Mouse (Mus musculus): ENCODE measurements at regions not wholly inside any gene's neighbourhood (a gene's known extent, or its start where the extent isn't known, plus 50 kb on each side); places are given as distances from the start of the nearest gene placed in this dataset.

DNA sequence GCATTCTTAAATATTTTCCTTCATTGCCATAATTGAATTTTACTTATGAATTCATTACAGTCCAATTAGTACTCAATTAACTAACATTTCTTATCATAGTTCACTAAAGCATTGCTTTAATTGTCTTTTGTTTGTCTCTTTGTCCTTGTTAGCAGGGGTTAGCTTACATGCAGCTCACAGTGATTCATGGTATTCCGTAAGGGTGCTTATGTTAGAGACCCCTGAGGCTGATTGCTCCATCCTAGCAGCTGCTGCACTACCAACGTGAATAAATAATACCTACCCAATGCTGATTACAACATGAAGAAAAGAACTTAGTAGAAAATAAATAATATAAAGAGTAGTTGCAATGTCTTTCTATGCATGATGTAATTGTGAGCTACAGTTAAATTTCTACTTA, 791.4 kb downstream of the Epha7 start:
- H3K4me1 ChIP-seq (ENCODE audit: control insufficient read depth, insufficient read depth, low read length): no peaks in the 10 kb centered on the region
- H3K27me3 ChIP-seq (replicated peaks; ENCODE audit: control insufficient read depth, insufficient read depth, low read length): no peaks in the 10 kb centered on the region
- no peak overlapping the region for H3K27ac ChIP-seq (ENCODE audit: low read depth, low read length)
- no peak overlapping the region for H3K4me2 ChIP-seq (ENCODE audit: low read length)
- ATAC-seq (no peak), DNase-seq (ENCODE audit: low spot score) (no peak)
- H3K9me3 ChIP-seq (replicated peaks; ENCODE audit: control insufficient read depth, low read length): no peaks in the 10 kb centered on the region
- no peak overlapping the region for H3K4me3 ChIP-seq (ENCODE audit: low read depth, low read length)
- H3K36me3 ChIP-seq (ENCODE audit: control insufficient read depth, insufficient read depth, low read length): no peaks in the 10 kb centered on the region
- 13% methylated on average over 2 of the region's 2 CpGs for WGBS
- no peak overlapping the region for H3K9ac ChIP-seq (ENCODE audit: low read length)

- Histone ChIP-seq H3K9me3 (replicated peaks; ENCODE audit: control insufficient read depth, low read length) (no peaks in the 10 kb centered on the region), H3K4me2 (ENCODE audit: low read length) (no peak overlapping the region), H3K27me3 (replicated peaks; ENCODE audit: control insufficient read depth, insufficient read depth, low read length) (no peaks in the 10 kb centered on the region), H3K4me3 (ENCODE audit: low read depth, low read length) (no peak overlapping the region), H3K27ac (ENCODE audit: low read depth, low read length) (no peak overlapping the region), H3K9ac (ENCODE audit: low read length) (no peak overlapping the region), H3K36me3 (ENCODE audit: control insufficient read depth, insufficient read depth, low read length) (no peaks in the 10 kb centered on the region), H3K4me1 (ENCODE audit: control insufficient read depth, insufficient read depth, low read length) (no peaks in the 10 kb centered on the region)
- DNase-seq (ENCODE audit: low spot score): no peak
- ATAC-seq: no peak
- 88% methylated on average over 3 of the region's 3 CpGs for WGBS
Observed at GRCm38 (mm10) chr4:29617910-29618309, 805.0 kb downstream of the Epha7 start.

GRCm38 (mm10) chr4:29644839-29645565, 832.1 kb downstream of the Epha7 start:
- Histone ChIP-seq H3K4me2 (ENCODE audit: low read length) (no peak overlapping the region), H3K9ac (ENCODE audit: low read length) (no peak overlapping the region), H3K27ac (ENCODE audit: low read depth, low read length) (no peak overlapping the region), H3K4me3 (ENCODE audit: low read depth, low read length) (no peak overlapping the region), H3K27me3 (replicated peaks; ENCODE audit: control insufficient read depth, insufficient read depth, low read length) (no peaks in the 10 kb centered on the region), H3K4me1 (ENCODE audit: control insufficient read depth, insufficient read depth, low read length) (no peaks in the 10 kb centered on the region), H3K36me3 (ENCODE audit: control insufficient read depth, insufficient read depth, low read length) (no peaks in the 10 kb centered on the region), H3K9me3 (replicated peaks; ENCODE audit: control insufficient read depth, low read length) (no peaks in the 10 kb centered on the region)
- DNase-seq (ENCODE audit: low spot score): no peak
- ATAC-seq: no peak
- 79% methylated on average over 2 of the region's 2 CpGs for WGBS

- Histone ChIP-seq H3K27ac (ENCODE audit: low read depth, low read length) (no peak overlapping the region), H3K9me3 (replicated peaks; ENCODE audit: control insufficient read depth, low read length) (no peaks in the 10 kb centered on the region), H3K4me3 (ENCODE audit: low read depth, low read length) (no peak overlapping the region), H3K4me2 (ENCODE audit: low read length) (no peak overlapping the region), H3K4me1 (ENCODE audit: control insufficient read depth, insufficient read depth, low read length) (no peaks in the 10 kb centered on the region), H3K27me3 (replicated peaks; ENCODE audit: control insufficient read depth, insufficient read depth, low read length) (no peaks in the 10 kb centered on the region), H3K9ac (ENCODE audit: low read length) (no peak overlapping the region), H3K36me3 (ENCODE audit: control insufficient read depth, insufficient read depth, low read length) (no peaks in the 10 kb centered on the region)
- DNase-seq (ENCODE audit: low spot score): no peak
- WGBS: 44% methylated on average over 2 of the region's 2 CpGs
- no peak for ATAC-seq
Observed at GRCm38 (mm10) chr4:29653951-29654350, 841.0 kb downstream of the Epha7 start.

GRCm38 (mm10) chr4:29655606-29656005, 842.7 kb downstream of the Epha7 start:
- Histone ChIP-seq H3K4me2 (ENCODE audit: low read length) (no peak overlapping the region), H3K9me3 (replicated peaks; ENCODE audit: control insufficient read depth, low read length) (no peaks in the 10 kb centered on the region), H3K27ac (ENCODE audit: low read depth, low read length) (no peak overlapping the region), H3K9ac (ENCODE audit: low read length) (no peak overlapping the region), H3K4me3 (ENCODE audit: low read depth, low read length) (no peak overlapping the region), H3K36me3 (ENCODE audit: control insufficient read depth, insufficient read depth, low read length) (no peaks in the 10 kb centered on the region), H3K27me3 (replicated peaks; ENCODE audit: control insufficient read depth, insufficient read depth, low read length) (no peaks in the 10 kb centered on the region), H3K4me1 (ENCODE audit: control insufficient read depth, insufficient read depth, low read length) (no peaks in the 10 kb centered on the region)
- DNase-seq (ENCODE audit: low spot score): no peak
- no peak for ATAC-seq
- WGBS: 81% methylated on average over 1 of the region's 1 CpGs

DNA sequence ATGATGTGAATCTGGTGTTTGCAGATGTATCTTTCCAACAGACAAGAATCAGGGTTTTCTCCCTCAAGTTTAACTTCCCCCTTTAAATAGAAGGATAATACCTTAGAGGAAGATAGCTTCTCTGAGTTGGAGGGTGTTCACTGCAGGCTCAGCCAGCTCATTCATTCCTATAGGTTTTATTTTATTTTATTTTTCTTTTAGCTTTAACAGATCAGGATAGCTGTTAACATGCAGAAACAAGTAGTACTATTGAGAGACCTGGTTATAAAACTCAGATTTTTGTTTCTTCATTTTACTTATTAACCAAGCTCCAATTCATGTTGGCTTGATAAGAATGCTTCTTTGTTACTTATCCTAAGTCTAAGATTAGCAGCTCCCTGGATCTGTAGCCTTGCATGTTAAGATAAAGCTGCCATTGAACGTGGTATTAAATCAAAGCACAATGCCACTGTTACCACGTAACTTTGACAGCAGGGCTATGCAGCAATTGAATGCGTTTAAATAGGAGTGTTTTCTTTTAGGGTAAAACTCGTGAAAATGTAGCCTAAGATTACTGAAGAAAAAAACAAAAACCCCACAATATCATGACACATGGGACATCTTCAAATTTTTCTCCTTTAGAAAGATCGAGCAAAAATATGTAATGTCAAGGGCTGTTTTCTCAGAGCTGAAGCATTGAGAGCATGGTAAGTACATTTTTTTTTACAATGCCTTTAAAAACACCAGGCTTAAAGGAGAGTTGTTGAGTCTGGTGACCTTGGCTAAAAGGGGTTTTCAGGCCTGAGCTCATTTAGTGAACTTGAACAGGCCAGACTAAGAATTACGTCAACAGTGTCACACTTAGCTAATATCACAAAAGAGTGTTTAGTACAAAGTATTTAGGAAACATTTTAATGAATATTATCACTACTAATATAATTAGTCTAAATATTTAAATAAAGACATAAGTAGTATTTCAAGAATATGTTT, 848.5 kb downstream of the Epha7 start:
- WGBS: 22% methylated on average over 6 of the region's 6 CpGs
- no peak for DNase-seq (ENCODE audit: low spot score)
- Histone ChIP-seq H3K36me3 (ENCODE audit: control insufficient read depth, insufficient read depth, low read length) (no peaks in the 10 kb centered on the region), H3K9ac (ENCODE audit: low read length) (no peak overlapping the region), H3K27ac (ENCODE audit: low read depth, low read length) (no peak overlapping the region), H3K4me2 (ENCODE audit: low read length) (no peak overlapping the region), H3K4me3 (ENCODE audit: low read depth, low read length) (no peak overlapping the region), H3K4me1 (ENCODE audit: control insufficient read depth, insufficient read depth, low read length) (no peaks in the 10 kb centered on the region), H3K27me3 (replicated peaks; ENCODE audit: control insufficient read depth, insufficient read depth, low read length) (no peaks in the 10 kb centered on the region), H3K9me3 (replicated peaks; ENCODE audit: control insufficient read depth, low read length) (no peaks in the 10 kb centered on the region)
- ATAC-seq: no peak

- Histone ChIP-seq H3K27ac (ENCODE audit: low read depth, low read length) (no peak overlapping the region), H3K36me3 (ENCODE audit: control insufficient read depth, insufficient read depth, low read length) (no peaks in the 10 kb centered on the region), H3K4me3 (ENCODE audit: low read depth, low read length) (no peak overlapping the region), H3K4me2 (ENCODE audit: low read length) (no peak overlapping the region), H3K9ac (ENCODE audit: low read length) (no peak overlapping the region), H3K4me1 (ENCODE audit: control insufficient read depth, insufficient read depth, low read length) (no peaks in the 10 kb centered on the region), H3K9me3 (replicated peaks; ENCODE audit: control insufficient read depth, low read length) (no peaks in the 10 kb centered on the region), H3K27me3 (replicated peaks; ENCODE audit: control insufficient read depth, insufficient read depth, low read length) (no peaks in the 10 kb centered on the region)
- DNase-seq (ENCODE audit: low spot score) (no peak), ATAC-seq (no peak)
- 82% methylated on average over 8 of the region's 8 CpGs for WGBS
Observed at GRCm38 (mm10) chr4:29665561-29665960, 852.6 kb downstream of the Epha7 start.

GRCm38 (mm10) chr4:29694153-29694552, 881.2 kb downstream of the Epha7 start:
- ATAC-seq: no peak
- Histone ChIP-seq H3K36me3 (ENCODE audit: control insufficient read depth, insufficient read depth, low read length) (no peaks in the 10 kb centered on the region), H3K4me1 (ENCODE audit: control insufficient read depth, insufficient read depth, low read length) (no peaks in the 10 kb centered on the region), H3K27me3 (replicated peaks; ENCODE audit: control insufficient read depth, insufficient read depth, low read length) (no peaks in the 10 kb centered on the region), H3K4me2 (ENCODE audit: low read length) (no peak overlapping the region), H3K9me3 (replicated peaks; ENCODE audit: control insufficient read depth, low read length) (no peaks in the 10 kb centered on the region), H3K9ac (ENCODE audit: low read length) (no peak overlapping the region), H3K27ac (ENCODE audit: low read depth, low read length) (no peak overlapping the region), H3K4me3 (ENCODE audit: low read depth, low read length) (no peak overlapping the region)
- 71% methylated on average over 3 of the region's 3 CpGs for WGBS
- DNase-seq (ENCODE audit: low spot score): no peak

GRCm38 (mm10) chr4:29732513-29732912, 919.6 kb downstream of the Epha7 start:
- no peak overlapping the region for H3K9ac ChIP-seq (ENCODE audit: low read length)
- H3K4me3 ChIP-seq (ENCODE audit: low read depth, low read length): no peak overlapping the region
- H3K4me2 ChIP-seq (ENCODE audit: low read length): no peak overlapping the region
- no peak for ATAC-seq
- 84% methylated on average over 3 of the region's 3 CpGs for WGBS
- H3K27ac ChIP-seq (ENCODE audit: low read depth, low read length): no peak overlapping the region
- no peaks in the 10 kb centered on the region for H3K4me1 ChIP-seq (ENCODE audit: control insufficient read depth, insufficient read depth, low read length)
- no peaks in the 10 kb centered on the region for H3K27me3 ChIP-seq (replicated peaks; ENCODE audit: control insufficient read depth, insufficient read depth, low read length)
- no peaks in the 10 kb centered on the region for H3K36me3 ChIP-seq (ENCODE audit: control insufficient read depth, insufficient read depth, low read length)
- no peak for DNase-seq (ENCODE audit: low spot score)
- no peaks in the 10 kb centered on the region for H3K9me3 ChIP-seq (replicated peaks; ENCODE audit: control insufficient read depth, low read length)
